24 mouse cellular contexts compared by ENCODE assay signal in the genomic region with DNA sequence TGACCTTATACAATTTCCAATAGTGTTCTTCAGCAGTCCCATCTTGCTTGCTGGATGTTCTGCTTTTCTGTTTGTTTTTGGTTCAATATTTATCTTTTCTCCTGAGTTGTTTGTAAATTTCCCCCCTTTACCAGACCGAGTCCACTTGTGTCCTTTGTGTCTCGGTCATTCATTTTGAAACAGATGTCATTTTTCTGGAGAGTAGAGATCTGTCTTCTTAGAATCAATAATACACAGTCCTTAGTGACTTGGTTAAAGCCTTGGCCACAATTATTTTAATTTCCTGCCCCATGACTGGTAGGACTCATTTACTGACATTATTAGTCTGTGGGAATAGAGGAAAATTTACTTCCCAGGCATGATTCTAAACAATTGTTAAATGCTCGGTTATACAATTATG.
"Had no signal": no experiment of that assay in that cellular context is flagged by ENCODE, and none has a peak within 500 bp of the region (broad histone marks: within the 10 kb centered on the region; RNA-seq: fewer than 3 reads in every experiment).

No protein-coding gene starts in this region.

- H3K4me3 ChIP-seq: gastrocnemius, adult 2 months; heart, embryonic 10.5 days; heart, embryonic 12.5 days; hindbrain, embryonic 10.5 days; hindbrain, embryonic 13.5 days; intestine, embryonic 15.5 days; layer of hippocampus, adult 2 months; left cerebral cortex, adult 2 months; limb, embryonic 10.5 days; limb, embryonic 12.5 days had no signal

- DNase-seq: gastrocnemius, adult 2 months; gastrocnemius, postnatal 10 days; gastrocnemius, postnatal 25 days; heart, adult 18-20 months; heart, postnatal 10 days; heart, postnatal 4 days; kidney, adult 18-20 months; kidney, adult 8-10 months; kidney, postnatal 10 days; kidney, postnatal 25 days; kidney, postnatal 4 days; liver had no signal

- H3K9me3 ChIP-seq: heart, embryonic 10.5 days; heart, embryonic 12.5 days; hindbrain, embryonic 10.5 days; hindbrain, embryonic 13.5 days; intestine, embryonic 15.5 days; limb, embryonic 10.5 days; limb, embryonic 12.5 days had no signal

- H3K36me3 ChIP-seq: heart, embryonic 10.5 days; heart, embryonic 12.5 days; intestine, embryonic 15.5 days; limb, embryonic 10.5 days had no signal

- H3K4me2 ChIP-seq: heart, embryonic 12.5 days; hindbrain, embryonic 13.5 days; intestine, embryonic 15.5 days; limb, embryonic 12.5 days had no signal

- H3K4me1 ChIP-seq: heart, embryonic 10.5 days; heart, embryonic 12.5 days; intestine, embryonic 15.5 days; limb, embryonic 12.5 days had no signal

- H3K27ac ChIP-seq: gastrocnemius, adult 2 months; heart, embryonic 10.5 days; hindbrain, embryonic 13.5 days; intestine, embryonic 15.5 days; layer of hippocampus, adult 2 months; left cerebral cortex, adult 2 months; limb, embryonic 10.5 days; limb, embryonic 12.5 days had no signal

- H3K9ac ChIP-seq: heart, embryonic 12.5 days; hindbrain, embryonic 13.5 days; intestine, embryonic 15.5 days; limb, embryonic 12.5 days had no signal

- ATAC-seq: hindbrain, embryonic 16.5 days; inflammation-experienced regulatory T-cells, adult 6 months; intestine, embryonic 15.5 days; intestine, postnatal 0 days had no signal

- H3K27me3 ChIP-seq: heart, embryonic 12.5 days; hindbrain, embryonic 13.5 days; intestine, embryonic 15.5 days; limb, embryonic 12.5 days had no signal
